Mouse (Mus musculus) heart, adult 2 months (tissue): ENCODE data around the gene Rnf220. TPM values are rescaled to one million over a fixed set of nuclear protein-coding genes. Genes with fewer than 3 reads are reported as not detected.

ENCODE experiments used
- DNase-seq, 2 experiments: peaks; one replicate each; pipeline ENCODE4 v3.0.0; 2021
- H3K27ac ChIP-seq: fragments of 200-600 bp; 2 replicates; pipeline ENCODE4 v1.8.1; 2022
- H3K27me3 ChIP-seq: fragments of 200-500 bp; 2 replicates; pipeline ENCODE4 v1.6.1; 2012; ENCODE audit warnings: mild to moderate bottlenecking, low read length, inconsistent platforms, mixed read lengths; ENCODE audit not compliant: control insufficient read depth, insufficient read depth
- H3K36me3 ChIP-seq: fragments of 200-500 bp; 2 replicates; pipeline ENCODE4 v1.6.1; 2012; ENCODE audit warnings: low read length, inconsistent platforms; ENCODE audit not compliant: control insufficient read depth, insufficient read depth
- H3K4me1 ChIP-seq: fragments of 200-500 bp; 2 replicates; pipeline ENCODE4 v1.6.1; 2011; ENCODE audit warnings: low read length; ENCODE audit not compliant: control insufficient read depth, insufficient read depth
- H3K4me3 ChIP-seq: fragments of 200-600 bp; 2 replicates; pipeline ENCODE4 v1.8.1; 2022
- H3K79me2 ChIP-seq: fragments of 200-500 bp; replicated peaks from 2 replicates; pipeline ENCODE4 v1.6.1; 2012; ENCODE audit warnings: mild to moderate bottlenecking, inconsistent platforms, low read length, moderate library complexity, mixed read lengths; ENCODE audit not compliant: control insufficient read depth, insufficient read depth
- H3K9ac ChIP-seq: fragments of 200-500 bp; 2 replicates; pipeline ENCODE4 v1.6.1; 2012; ENCODE audit warnings: low read depth, mild to moderate bottlenecking, control low read depth, inconsistent platforms, low read length, mixed read lengths
- CTCF ChIP-seq: fragments of 200-600 bp; IDR thresholded peaks from 2 replicates; pipeline ENCODE4 v1.8.1; 2022; ENCODE audit warnings: antibody characterized with exemption, mild to moderate bottlenecking, moderate library complexity
- EP300 ChIP-seq: fragments of 200-500 bp; IDR thresholded peaks from 2 replicates; pipeline ENCODE4 v1.6.1; 2011; ENCODE audit warnings: low read depth, low read length, control low read depth; ENCODE audit not compliant: insufficient read depth
- POLR2A ChIP-seq: fragments of 200-500 bp; IDR thresholded peaks from 2 replicates; pipeline ENCODE4 v1.6.1; 2011; ENCODE audit warnings: mild to moderate bottlenecking, low read depth, low read length, control low read depth; ENCODE audit not compliant: insufficient read depth
- WGBS: fragments of 180-500 bp; shearing (Covaris S2); methylation state at CpG from one replicate; pipeline ENCODE4 v1.1.7; 2018; 5-methylcytosine and 5-hydroxymethylcytosine counted together
- intact Hi-C: fragments of 180-260 bp; cut with DNase I; formaldehyde crosslinking; loops from one replicate; pipeline ENCODE4 v1.15.1; 2025
- polyA plus RNA-seq: library from polyadenylated mRNA; depleted of rRNA; stranded (reverse); fragments of >200 nt; gene quantifications from 2 replicates; pipeline ENCODE4 v1.2.3, GENCODE M21; 2012
- total RNA-seq, 2 experiments: library from RNA; stranded (reverse); gene quantifications; 2 replicates each; pipeline ENCODE4 v1.2.3; 2021

Rnf220 gene
- total and polyA plus RNA-seq, 3 experiments, result 32.3 to 41.4 (median 33.2) TPM

DNA sequence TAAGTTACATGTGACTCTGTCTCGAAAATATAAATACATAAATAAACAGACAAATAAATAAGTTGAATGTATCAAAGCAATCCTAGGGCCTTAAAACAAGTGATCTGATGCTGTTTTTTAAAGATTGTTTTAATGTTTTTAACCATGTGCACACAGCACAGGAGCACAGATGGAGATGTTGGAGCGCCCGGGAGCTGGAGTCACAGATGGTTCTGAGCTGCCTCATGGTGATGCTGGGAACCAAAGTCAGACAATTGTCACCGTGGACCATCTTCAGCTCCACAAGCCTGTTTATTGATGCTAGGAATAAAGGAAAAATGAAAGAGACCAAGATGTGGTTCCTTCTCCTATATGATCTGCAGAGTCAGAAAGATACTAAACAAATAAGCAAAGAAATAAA lies 21.4 kb upstream of the Rnf220 start:
- 87% methylated on average over 4 of the region's 4 CpGs for WGBS
- Histone ChIP-seq H3K27me3 (no peaks in the 10 kb centered on the region), H3K79me2 (no peaks in the 10 kb centered on the region), H3K27ac (no peak overlapping the region), H3K36me3 (no peaks in the 10 kb centered on the region), H3K4me1 (no peaks in the 10 kb centered on the region), H3K4me3 (no peak overlapping the region), H3K9ac (no peak overlapping the region)
- intact Hi-C loops, result no loop called here
- no peak for TF ChIP-seq EP300
- TF ChIP-seq POLR2A, result no peak
- TF ChIP-seq CTCF, result no peak
- DNase-seq, result no peak

- H3K9ac ChIP-seq, result no peak overlapping the region
- no peak for DNase-seq
- no peaks in the 10 kb centered on the region for H3K79me2 ChIP-seq
- no peaks in the 10 kb centered on the region for H3K36me3 ChIP-seq
- WGBS, result 81% methylated on average over 8 of the region's 8 CpGs
- no peak for TF ChIP-seq CTCF
- no peak for TF ChIP-seq EP300
- no peak for TF ChIP-seq POLR2A
- H3K27me3 ChIP-seq, result peaks cover 16% of the 10 kb centered on the region
- no peaks in the 10 kb centered on the region for H3K4me1 ChIP-seq
- intact Hi-C loops, result loop anchor here (10.0 kb wide), 1 partner anchor 174 kb away; no protein-coding TSS in a partner anchor
- H3K27ac ChIP-seq, result no peak overlapping the region
- no peak overlapping the region for H3K4me3 ChIP-seq
Measured at GRCm38 (mm10) chr4:117499043-117499442, 2.2 kb upstream of the Rnf220 start.

DNA sequence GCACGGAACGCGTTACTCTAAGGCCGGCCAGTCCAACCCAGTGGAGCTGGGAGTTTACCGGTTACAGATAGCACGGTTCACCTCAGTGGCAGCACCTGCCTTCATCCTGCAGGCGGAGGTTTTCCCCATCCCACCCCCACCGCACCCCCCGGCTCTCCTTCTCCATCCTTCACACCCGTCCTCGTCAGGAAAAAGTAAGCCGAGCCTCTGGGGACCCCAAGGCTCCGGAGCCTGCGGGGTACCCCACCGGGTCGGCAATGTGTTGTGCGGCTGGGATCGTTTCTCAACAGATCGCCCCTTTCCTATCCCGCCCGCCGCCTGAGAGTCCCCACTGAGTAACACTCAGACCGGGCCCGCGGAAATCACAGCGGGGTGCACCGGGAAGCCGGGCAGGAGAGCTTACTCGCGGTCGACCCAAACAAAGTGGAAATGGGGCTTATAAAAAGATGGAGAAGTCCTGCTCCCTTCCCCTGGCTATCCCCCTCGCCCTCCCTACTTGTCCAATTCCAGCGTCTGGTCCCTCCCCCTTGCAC lies 917 bp downstream of the Rnf220 start:
- Histone ChIP-seq H3K36me3 (no peaks in the 10 kb centered on the region), H3K9ac (peak overlapping the region; percentile 18; the same call in 1 of the 2 replicates), H3K79me2 (no peaks in the 10 kb centered on the region), H3K27ac (no peak overlapping the region; the same call in 1 of the 2 replicates), H3K4me3 (peak overlapping the region; percentile 56), H3K4me1 (no peaks in the 10 kb centered on the region), H3K27me3 (peaks cover 24% of the 10 kb centered on the region)
- peak; percentile 21 to 41 for DNase-seq
- intact Hi-C loops, result loop anchor here (10.0 kb wide), 1 partner anchor 171 kb away; no protein-coding TSS in a partner anchor
- no peak for TF ChIP-seq EP300
- no peak for TF ChIP-seq POLR2A
- TF ChIP-seq CTCF, result no peak
- 2% methylated on average over 33 of the region's 33 CpGs for WGBS

DNA sequence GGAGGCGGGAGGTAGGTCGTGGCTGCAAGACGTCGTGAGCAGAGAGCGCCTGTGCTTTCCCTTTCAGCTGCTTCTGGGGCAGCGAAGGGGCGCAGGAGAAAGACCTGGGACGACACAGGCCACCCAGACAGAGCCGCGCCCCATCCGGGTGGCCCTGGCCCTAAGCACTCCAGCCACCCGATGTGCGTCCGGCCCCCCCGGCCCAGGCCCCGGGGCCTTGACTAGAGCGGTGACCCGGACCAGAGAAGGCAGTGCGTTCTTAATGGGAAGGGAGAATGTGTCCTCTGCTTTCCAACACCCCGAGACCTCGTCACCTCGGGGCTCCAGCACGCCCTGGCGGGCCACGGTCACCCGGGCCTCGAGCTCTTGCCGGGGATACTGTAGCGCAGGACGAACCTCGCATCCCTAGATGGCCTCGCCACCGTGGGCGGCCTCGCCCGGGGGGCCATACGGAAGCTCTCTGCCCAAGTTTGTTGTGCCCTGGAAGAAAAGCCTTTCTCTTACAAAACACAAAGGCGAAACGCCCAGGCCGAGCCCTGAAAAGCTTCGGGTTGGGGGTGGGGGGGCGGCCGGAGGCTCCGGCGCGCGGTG lies 1.8 kb downstream of the Rnf220 start:
- intact Hi-C loops, result loop anchor here (1.0 to 10.0 kb wide), 2 partner anchors 11 to 170 kb away; no protein-coding TSS in a partner anchor
- peaks cover 24% of the 10 kb centered on the region for H3K27me3 ChIP-seq
- no peaks in the 10 kb centered on the region for H3K4me1 ChIP-seq
- DNase-seq, result peak; percentile 55 to 68
- H3K79me2 ChIP-seq, result no peaks in the 10 kb centered on the region
- H3K9ac ChIP-seq, result peak overlapping the region; percentile 62
- H3K36me3 ChIP-seq, result no peaks in the 10 kb centered on the region
- under 1% methylated on average over 46 of the region's 47 CpGs for WGBS
- TF ChIP-seq POLR2A (no peak), CTCF (no peak), EP300 (no peak)
- H3K4me3 ChIP-seq, result peak overlapping the region; percentile 56
- H3K27ac ChIP-seq, result peak overlapping the region; percentile 60

DNA sequence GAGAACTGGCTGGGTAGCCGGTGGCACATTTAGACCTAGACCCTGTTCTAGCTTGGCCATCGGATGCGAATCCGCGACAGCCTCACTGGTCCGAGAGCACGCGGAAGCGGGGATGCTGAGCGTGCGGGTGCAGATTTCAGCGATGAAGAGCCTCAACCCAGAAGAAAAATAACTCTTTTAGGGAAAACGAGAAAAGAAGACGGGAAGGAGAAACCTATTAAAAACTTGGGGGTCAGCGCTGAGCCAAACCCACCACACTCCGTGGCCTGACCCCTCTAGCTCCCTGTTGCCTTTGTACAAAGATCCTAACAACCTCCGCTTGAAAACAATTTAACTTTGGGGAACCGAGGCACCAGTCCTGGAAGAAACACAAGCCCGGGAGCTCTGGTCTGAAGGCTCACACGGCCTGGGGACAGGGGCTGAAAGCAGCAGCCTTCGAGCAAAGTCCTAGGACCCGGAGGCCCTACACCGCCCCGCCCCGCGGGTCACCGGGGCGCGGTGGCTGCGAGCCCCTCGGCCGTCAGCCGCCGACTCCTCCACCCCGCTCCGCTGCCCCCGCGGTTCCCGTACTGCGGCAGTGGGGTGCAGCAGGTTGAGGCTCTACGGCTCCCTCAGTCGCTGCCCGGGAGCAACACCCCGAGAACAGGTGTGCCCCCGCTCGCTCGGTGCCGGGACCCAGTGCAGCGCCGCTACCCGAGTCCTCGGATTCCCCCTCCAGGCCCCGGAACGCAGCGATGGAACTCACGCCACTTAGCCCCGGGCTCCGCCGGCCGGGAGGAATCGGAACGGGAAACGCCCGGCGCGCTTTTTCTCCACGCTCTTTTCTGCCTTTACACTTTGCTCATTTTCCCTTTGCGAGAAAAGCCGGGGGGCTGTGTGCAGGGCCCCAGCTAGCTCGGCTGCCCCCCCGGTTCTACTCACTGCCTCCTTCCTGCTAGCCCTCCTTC lies 2.7 kb downstream of the Rnf220 start:
- TF ChIP-seq POLR2A, result no peak
- TF ChIP-seq EP300, result no peak
- TF ChIP-seq CTCF, result no peak
- Histone ChIP-seq H3K36me3 (no peaks in the 10 kb centered on the region), H3K79me2 (no peaks in the 10 kb centered on the region), H3K27me3 (peaks cover 24% of the 10 kb centered on the region), H3K4me3 (peak overlapping the region; percentile 56), H3K27ac (peak overlapping the region; percentile 60), H3K9ac (peak overlapping the region; percentile 62), H3K4me1 (no peaks in the 10 kb centered on the region)
- 3% methylated on average over 71 of the region's 71 CpGs for WGBS
- DNase-seq, result peak; percentile 35 to 64
- intact Hi-C loops, result loop anchor here (1.0 to 10.0 kb wide), 2 partner anchors 10 to 169 kb away; no protein-coding TSS in a partner anchor
